Mouse (Mus musculus) lung, postnatal 0 days (tissue): Measurements from ENCODE around the gene Tmed1.

Source experiments
- CTCF ChIP-seq: IDR thresholded peaks from 2 replicates; pipeline ENCODE4 v1.5.1; 2016; ENCODE audit warnings: antibody characterized with exemption, mild to moderate bottlenecking
- EP300 ChIP-seq: IDR thresholded peaks from 2 replicates; pipeline ENCODE4 v1.6.1; 2016; ENCODE audit warnings: antibody characterized with exemption, mild to moderate bottlenecking, control low read depth

GRCm38 (mm10) chr9:21527917-21528324 lies 17.9 kb upstream of the Tmed1 start:
- TF ChIP-seq CTCF (no peak), EP300 (no peak)
